Mouse (Mus musculus): ENCODE data around the gene Ahcyl2.
A peak's percentile ranks its signal among the peaks of the same experiment; 100 is the strongest.

Ahcyl2 gene

GRCm38 (mm10) chr6:29770672-29771321, 3.0 kb downstream of the Ahcyl2 start:
- no peak for DNase-seq (ENCODE audit: low spot score)

DNA sequence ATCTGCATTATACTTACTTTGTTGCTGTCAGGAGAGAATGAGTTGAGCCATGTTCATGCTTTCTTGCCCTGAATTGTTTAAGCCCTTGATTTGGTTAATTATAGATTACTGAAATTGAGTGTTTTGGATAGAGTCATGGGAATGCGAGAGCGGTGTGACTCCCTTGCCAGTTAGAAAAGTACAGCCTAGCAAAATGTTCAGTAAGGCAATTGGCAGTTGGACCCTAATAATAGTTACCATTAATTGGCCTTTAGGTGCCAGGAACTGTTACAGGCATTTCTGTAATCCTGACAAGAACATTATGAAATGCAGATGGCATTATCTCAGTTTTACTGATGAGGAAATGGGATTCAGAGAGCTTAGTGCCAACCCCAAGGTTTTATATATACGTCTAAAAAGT, 4.4 kb downstream of the Ahcyl2 start:
- DNase-seq (ENCODE audit: low spot score) = no peak

GRCm38 (mm10) chr6:29774161-29774560, 6.3 kb downstream of the Ahcyl2 start:
- DNase-seq (ENCODE audit: low spot score) = no peak

DNA sequence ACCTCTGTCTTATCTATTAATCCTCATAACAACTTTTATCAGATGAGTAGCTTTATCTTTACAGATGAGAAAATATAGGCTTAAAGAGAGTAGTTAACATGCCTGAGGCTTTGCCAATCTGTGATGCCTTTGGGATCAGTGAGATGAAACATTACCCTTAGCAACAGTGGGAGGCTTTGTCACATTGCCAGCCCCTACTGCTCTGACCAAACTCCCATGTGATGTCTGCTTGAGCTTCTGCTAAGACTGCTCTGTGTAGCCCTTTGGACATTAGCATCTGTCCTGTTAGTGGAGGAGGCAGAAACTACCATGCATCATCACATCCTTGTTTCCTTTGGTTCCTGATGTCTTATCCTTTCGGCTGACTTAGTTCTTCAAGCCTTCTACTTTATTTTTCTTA, 7.8 kb downstream of the Ahcyl2 start:
- DNase-seq (ENCODE audit: low spot score) = peak; percentile 63

GRCm38 (mm10) chr6:29776542-29777237, 8.9 kb downstream of the Ahcyl2 start:
- DNase-seq (ENCODE audit: low spot score) = no peak

DNA sequence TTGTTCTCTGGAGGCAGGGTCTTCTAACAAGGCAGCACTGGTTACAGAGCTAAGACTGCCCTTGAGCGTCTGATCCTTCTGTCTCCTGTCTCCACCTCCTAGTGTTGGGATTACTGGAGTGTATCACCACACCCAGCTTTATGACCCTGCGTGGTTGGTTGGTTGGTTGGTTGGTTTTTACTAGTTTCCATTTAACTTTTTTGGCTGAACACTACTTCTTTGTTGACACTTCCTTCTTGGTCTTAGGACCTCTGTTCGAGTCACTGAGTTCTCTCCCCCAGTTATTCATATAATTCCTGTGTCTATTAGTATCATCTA, 9.4 kb downstream of the Ahcyl2 start:
- DNase-seq (ENCODE audit: low spot score) = no peak

GRCm38 (mm10) chr6:29780082-29780481, 12.3 kb downstream of the Ahcyl2 start:
- no peak for DNase-seq (ENCODE audit: low spot score)

GRCm38 (mm10) chr6:29780571-29780970, 12.8 kb downstream of the Ahcyl2 start:
- no peak for DNase-seq (ENCODE audit: low spot score)

GRCm38 (mm10) chr6:29782239-29782638, 14.4 kb downstream of the Ahcyl2 start:
- DNase-seq (ENCODE audit: low spot score) = no peak

DNA sequence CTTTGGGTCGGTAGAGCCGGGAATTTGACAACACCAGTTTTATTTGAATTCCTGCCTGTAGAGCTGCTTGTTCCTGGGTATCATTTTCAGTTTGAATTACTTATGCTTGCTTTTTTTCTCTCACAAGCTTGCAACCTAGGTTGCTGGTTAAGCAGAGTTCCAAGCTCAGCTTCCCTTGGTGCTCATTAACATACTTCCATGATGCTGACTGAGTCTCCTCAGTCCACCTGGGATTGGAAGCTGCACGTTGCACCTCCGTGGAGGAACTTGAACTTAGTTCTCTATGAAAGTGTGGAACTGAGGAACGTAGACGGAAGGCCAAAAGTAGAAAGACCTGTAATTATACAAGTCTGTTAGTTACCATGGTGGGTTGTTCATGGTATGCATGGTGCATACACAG, 16.1 kb downstream of the Ahcyl2 start:
- DNase-seq (ENCODE audit: low spot score) = no peak

- DNase-seq (ENCODE audit: low spot score) = no peak
These were observed 16.7 kb downstream of the Ahcyl2 start for GRCm38 (mm10) chr6:29784413-29785021.

DNA sequence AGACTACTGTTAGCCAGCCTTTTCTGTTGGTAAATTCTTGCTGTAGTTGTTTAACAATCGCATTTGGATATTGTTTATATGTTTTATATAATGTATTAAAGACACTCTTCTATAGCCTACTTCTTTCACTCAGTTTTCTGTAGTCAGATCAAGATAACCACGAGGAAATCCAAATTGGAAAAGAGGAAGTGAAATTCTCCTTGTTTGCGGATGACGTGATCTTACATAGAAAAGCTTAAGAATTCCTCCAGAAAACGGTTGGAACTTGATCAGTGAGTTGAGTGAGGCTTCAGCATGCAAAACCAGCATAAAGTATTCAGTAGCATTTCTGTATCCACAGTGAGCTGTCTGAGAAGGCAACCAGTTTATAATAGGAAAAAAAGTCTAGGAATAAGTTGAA, 17.9 kb downstream of the Ahcyl2 start:
- no peak for DNase-seq (ENCODE audit: low spot score)

- DNase-seq (ENCODE audit: low spot score) = no peak
These were observed 21.1 kb downstream of the Ahcyl2 start for GRCm38 (mm10) chr6:29788779-29789350.

GRCm38 (mm10) chr6:29790014-29790698, 22.3 kb downstream of the Ahcyl2 start:
- DNase-seq (ENCODE audit: low spot score) = no peak

GRCm38 (mm10) chr6:29793520-29793919, 25.7 kb downstream of the Ahcyl2 start:
- no peak for DNase-seq (ENCODE audit: low spot score)

GRCm38 (mm10) chr6:29794582-29794981, 26.8 kb downstream of the Ahcyl2 start:
- DNase-seq (ENCODE audit: low spot score) = no peak

- no peak for DNase-seq (ENCODE audit: low spot score)
These were observed 35.2 kb downstream of the Ahcyl2 start for GRCm38 (mm10) chr6:29802979-29803378.

DNA sequence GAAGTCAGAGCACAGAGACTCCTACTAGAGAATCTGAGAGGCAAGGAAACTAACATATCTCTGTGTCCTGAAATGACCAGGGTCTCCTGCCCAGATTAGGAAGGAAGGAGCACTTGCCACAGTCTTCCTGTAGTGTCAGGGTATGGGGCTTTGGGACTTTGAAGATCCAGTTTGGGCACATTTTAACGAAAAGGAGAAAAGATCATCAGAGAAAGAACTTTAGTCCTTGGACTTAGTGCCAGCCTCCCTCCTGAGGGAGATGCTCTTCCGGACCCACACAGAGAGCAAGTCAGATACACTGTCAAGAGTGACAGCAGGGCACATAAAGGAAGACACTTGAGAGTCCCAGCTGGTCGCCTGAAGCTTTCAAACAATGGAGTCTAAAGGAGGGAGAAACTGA, 36.2 kb downstream of the Ahcyl2 start:
- DNase-seq (ENCODE audit: low spot score) = no peak

GRCm38 (mm10) chr6:29805381-29805780, 37.6 kb downstream of the Ahcyl2 start:
- DNase-seq (ENCODE audit: low spot score) = no peak

DNA sequence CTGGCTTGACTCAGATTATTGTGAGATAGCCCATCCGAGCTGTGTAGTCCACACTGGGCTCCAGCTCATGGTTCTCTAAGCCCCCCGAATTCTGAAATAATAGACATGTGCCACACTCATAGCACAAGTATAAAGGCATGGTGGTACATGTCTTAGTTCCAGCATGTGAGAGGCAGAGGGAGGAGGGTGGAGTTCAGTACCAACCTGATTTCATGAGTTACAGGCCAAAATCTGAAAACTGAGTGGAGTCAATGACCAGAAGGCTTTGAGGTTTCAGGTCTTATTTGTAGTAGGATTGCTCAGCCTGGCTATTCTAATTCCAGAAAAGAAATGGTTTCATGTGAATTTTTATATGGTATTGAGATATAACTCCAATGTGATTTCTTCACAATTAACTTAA, 44.3 kb downstream of the Ahcyl2 start:
- no peak for DNase-seq (ENCODE audit: low spot score)

DNA sequence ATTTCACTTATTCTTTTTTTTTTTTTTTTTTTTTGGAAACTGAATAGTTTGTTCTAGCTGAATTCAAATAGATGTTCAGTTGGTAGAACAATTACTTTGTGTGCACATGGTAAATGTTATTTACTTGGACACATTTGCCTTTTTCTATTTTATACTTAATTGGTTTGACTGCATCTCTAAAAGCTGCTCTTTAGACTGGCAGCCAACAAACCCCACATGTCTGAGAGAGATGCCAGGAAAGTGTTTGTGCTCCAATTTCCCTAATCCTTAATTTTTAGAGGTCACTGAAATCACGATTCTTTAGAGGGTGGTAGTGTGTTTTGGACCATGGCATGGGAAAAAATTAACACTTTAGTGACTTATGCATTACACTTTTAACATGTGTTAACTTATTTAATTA, 44.8 kb downstream of the Ahcyl2 start:
- peak; percentile 44 for DNase-seq (ENCODE audit: low spot score)

GRCm38 (mm10) chr6:29814616-29815015, 46.8 kb downstream of the Ahcyl2 start:
- DNase-seq (ENCODE audit: low spot score) = peak; percentile 99

- no peak for DNase-seq (ENCODE audit: low spot score)
These were observed 47.2 kb downstream of the Ahcyl2 start for GRCm38 (mm10) chr6:29815060-29815459.

Data from adipocyte (in vitro differentiated cells).